12 mouse cellular contexts compared by ENCODE assay signal in the genomic region with DNA sequence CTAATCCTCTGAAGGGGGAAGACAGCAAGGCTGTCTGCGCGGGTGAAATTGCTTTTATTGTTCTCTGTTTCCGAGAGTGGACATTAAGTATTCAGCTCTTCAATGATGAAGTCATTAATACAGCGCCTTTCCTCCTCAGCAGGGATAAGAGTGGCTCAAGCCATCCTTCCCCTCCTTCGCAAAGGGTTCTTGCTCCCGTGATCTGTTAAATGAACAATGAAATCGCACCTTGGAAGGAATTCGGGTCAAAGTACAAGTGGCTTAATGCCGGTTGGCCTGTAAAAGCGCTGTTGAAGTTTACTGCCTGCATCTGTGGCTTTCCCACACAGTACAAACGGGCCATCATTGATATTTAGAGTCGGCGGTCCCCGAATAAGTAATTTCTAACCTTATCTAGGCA.
DNase-seq lines count a peak whose midpoint lies in the region; ATAC-seq and TF ChIP-seq lines count a peak whose summit lies in the region.
"Had no signal": no experiment of that assay in that cellular context is flagged by ENCODE, and none has a peak within 500 bp of the region (broad histone marks: within the 10 kb centered on the region; RNA-seq: fewer than 3 reads in every experiment).

No protein-coding gene starts in this region.

- ATAC-seq in kidney, embryonic 16.5 days (ENCODE audit: low FRiP score, low TSS enrichment): peak; percentile 49; the same call in 1 of the 2 replicates
- ATAC-seq in neural tube, embryonic 13.5 days (ENCODE audit: low read depth): no peak
- ATAC-seq: Patski had no signal

- no peaks in the 10 kb centered on the region for H3K9me3 ChIP-seq in kidney, embryonic 16.5 days (ENCODE audit: low read length)
- no peaks in the 10 kb centered on the region for H3K9me3 ChIP-seq in neural tube, embryonic 13.5 days

- WGBS in kidney, embryonic 16.5 days: 25% methylated on average over 14 of the region's 14 CpGs
- 17% methylated on average over 14 of the region's 14 CpGs for WGBS in neural tube, embryonic 13.5 days

- H3K27ac ChIP-seq in gastrocnemius, adult 2 months: peak overlapping the region; percentile 9; the same call in 1 of the 2 replicates
- no peak overlapping the region for H3K27ac ChIP-seq in kidney, embryonic 16.5 days (ENCODE audit: low read length)
- 0 out of 2 replicates have a peak overlapping the region, but pooled peaks have one; percentile 15 for H3K27ac ChIP-seq in neural tube, embryonic 13.5 days (replicated peaks)

- peaks cover 10% of the 10 kb centered on the region; the same call in 1 of the 2 replicates for H3K4me1 ChIP-seq in kidney, embryonic 16.5 days (ENCODE audit: insufficient read depth, low read length)
- peaks cover 24% of the 10 kb centered on the region for H3K4me1 ChIP-seq in neural tube, embryonic 13.5 days (replicated peaks)

- TF ChIP-seq CTCF in gastrocnemius, adult 2 months (IDR thresholded peaks at IDR 0.05): no peak
- no peak for TF ChIP-seq CTCF in brain, embryonic 14.5 days (IDR thresholded peaks at IDR 0.05; ENCODE audit: borderline replicate concordance, extremely low read depth, insufficient read depth, insufficient read length)

- H3K36me3 ChIP-seq in kidney, embryonic 16.5 days (ENCODE audit: insufficient read depth, low read length): no peaks in the 10 kb centered on the region
- no peaks in the 10 kb centered on the region for H3K36me3 ChIP-seq in neural tube, embryonic 13.5 days

- intact Hi-C loops in gastrocnemius, adult 2 months (cut with DNase I): no loop called here

- H3K4me2 ChIP-seq in kidney, embryonic 16.5 days (replicated peaks; ENCODE audit: low read depth, low read length): no peak overlapping the region
- no peak overlapping the region for H3K4me2 ChIP-seq in neural tube, embryonic 13.5 days

- H3K27me3 ChIP-seq in kidney, embryonic 16.5 days (ENCODE audit: insufficient read depth, low read length): no peaks in the 10 kb centered on the region
- H3K27me3 ChIP-seq in neural tube, embryonic 13.5 days: no peaks in the 10 kb centered on the region

- no peak for DNase-seq in gastrocnemius, adult 2 months
- no peak for DNase-seq in gastrocnemius, postnatal 10 days
- peak; percentile 58 for DNase-seq in brain, embryonic 14.5 days (ENCODE audit: low read depth)
- no peak for DNase-seq in urinary bladder, postnatal 4 days (ENCODE audit: low spot score in 2 of 2)
- no peak for DNase-seq in thymus, postnatal 0 days (ENCODE audit: low spot score)
- DNase-seq in Muller cell, postnatal 12 days (ENCODE audit: inconsistent ontology term): no peak
- DNase-seq: adrenal gland, postnatal 36 days; cerebellum, postnatal 14 days; thymus, postnatal 36 days had no signal

- no peak overlapping the region for H3K9ac ChIP-seq in kidney, embryonic 16.5 days (replicated peaks; ENCODE audit: low read length)
- peak overlapping the region; percentile 43 for H3K9ac ChIP-seq in neural tube, embryonic 13.5 days

- no peak for TF ChIP-seq POLR2A in brain, embryonic 14.5 days (IDR thresholded peaks at IDR 0.05; ENCODE audit: borderline replicate concordance, extremely low read depth, insufficient read depth, insufficient read length, poor library complexity, severe bottlenecking)

- H3K4me3 ChIP-seq in gastrocnemius, adult 2 months: no peak overlapping the region
- no peak overlapping the region for H3K4me3 ChIP-seq in kidney, embryonic 16.5 days (ENCODE audit: low read length)
- no peak overlapping the region for H3K4me3 ChIP-seq in neural tube, embryonic 13.5 days
